Mouse (Mus musculus): ENCODE data around the gene Ccdc88a.

The Ccdc88a gene

DNA sequence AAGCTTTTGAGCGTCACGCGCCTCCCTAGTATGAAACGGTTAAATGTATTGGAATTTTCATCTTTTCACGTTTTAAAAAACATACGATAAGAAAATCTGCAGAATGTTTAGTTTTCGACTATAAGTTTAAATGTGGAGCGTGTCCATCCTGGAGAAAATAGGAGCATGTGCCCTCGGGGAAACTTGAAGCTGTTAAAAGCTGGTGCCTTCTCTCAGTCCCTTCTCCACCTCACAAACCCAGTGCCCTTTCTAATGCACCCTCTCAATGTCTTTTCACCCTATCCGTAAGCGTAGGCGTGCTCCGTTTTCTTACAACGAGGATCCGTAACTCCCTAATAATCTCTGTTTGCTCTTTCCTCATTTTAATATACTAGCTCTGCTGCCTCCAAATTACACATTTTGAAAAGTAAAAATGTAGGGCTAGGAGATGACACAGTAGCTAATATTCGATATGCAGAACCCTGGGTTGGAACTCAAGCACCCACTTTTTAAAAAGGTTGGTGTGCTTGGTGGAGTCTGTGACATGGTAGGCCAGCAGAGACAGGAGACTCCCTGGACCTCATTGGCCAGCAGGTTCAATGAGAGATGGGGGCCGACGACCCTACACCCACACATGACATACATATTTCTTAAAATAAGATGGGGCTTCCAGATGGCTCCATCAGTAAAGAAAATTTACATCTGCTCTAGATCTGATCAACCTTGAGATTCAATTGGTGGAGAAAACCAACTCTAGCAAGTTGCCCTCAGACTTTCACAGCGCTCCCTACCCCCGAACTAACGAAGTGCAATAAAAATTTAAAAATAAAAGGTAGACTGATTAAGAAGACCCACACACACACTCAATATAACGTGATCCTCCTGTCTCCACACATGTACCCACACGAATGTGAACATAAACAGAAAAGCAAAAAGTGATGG lies 175.3 kb downstream of the Ccdc88a start:
- no peak for DNase-seq (ENCODE audit: low spot score)

GRCm38 (mm10) chr11:29549425-29549778 lies 175.9 kb downstream of the Ccdc88a start:
- no peak for DNase-seq (ENCODE audit: low spot score)

Data from spleen, adult 12 weeks (tissue).